Mouse (Mus musculus): ENCODE measurements around the gene Olfr350. TPM values are rescaled to one million over a fixed set of nuclear protein-coding genes. Genes with fewer than 3 reads are reported as not detected.

Olfr350 gene
- not detected in 2 replicates for polyA plus RNA-seq (2015; fragmentation: Nextera tagmentation; extraction: Ambion mirVana)

GRCm38 (mm10) chr2:36846010-36846409 is at the start of gene Olfr350:
Gene Olfr350 (plus strand): TSS chr2:36846310.
- no peak within 1 kb of the TSS for H3K4me2 ChIP-seq (ENCODE audit: low read depth, low read length)
- TF ChIP-seq EP300 (IDR thresholded peaks at IDR 0.05; ENCODE audit: low read depth) (no peak), CTCF (IDR thresholded peaks at IDR 0.05; ENCODE audit: low read depth) (no peak)
- no peak within 1 kb of the TSS for H3K4me3 ChIP-seq (ENCODE audit: low read depth, low read length)
- no peak for ATAC-seq
- no peak within 1 kb of the TSS for H3K27ac ChIP-seq (ENCODE audit: low read depth)
- DNase-seq, result no peak
- no peak within 1 kb of the TSS for H3K9ac ChIP-seq (replicated peaks)
- no peaks in the 10 kb centered on the region for H3K36me3 ChIP-seq (replicated peaks; ENCODE audit: insufficient read depth, low read length)
- H3K9me3 ChIP-seq (ENCODE audit: low read length), result no peaks in the 10 kb centered on the region
- H3K4me1 ChIP-seq (ENCODE audit: insufficient read depth), result no peaks in the 10 kb centered on the region
- H3K27me3 ChIP-seq (ENCODE audit: insufficient read depth, low read length), result no peaks in the 10 kb centered on the region
- WGBS (ENCODE audit: insufficient replicate concordance), result 71% methylated on average over 1 of the region's 1 CpGs

- WGBS (ENCODE audit: insufficient replicate concordance), result 60% methylated on average over 1 of the region's 1 CpGs
- no peaks in the 10 kb centered on the region for H3K36me3 ChIP-seq (replicated peaks; ENCODE audit: insufficient read depth, low read length)
These were observed 29.2 kb upstream of the Olfr350 start, which contains the start of gene Olfr3 for GRCm38 (mm10) chr2:36816932-36817331. Gene Olfr3 (minus strand): TSS chr2:36817032.

GRCm38 (mm10) chr2:36862560-36862959 is 16.4 kb downstream of the Olfr350 start, which contains the start of gene Olfr351:
Gene Olfr351 (minus strand): TSS chr2:36862660.
- Histone ChIP-seq H3K9me3 (ENCODE audit: low read length) (no peaks in the 10 kb centered on the region), H3K4me2 (ENCODE audit: low read depth, low read length) (no peak within 1 kb of the TSS), H3K4me3 (ENCODE audit: low read depth, low read length) (no peak within 1 kb of the TSS), H3K9ac (replicated peaks) (no peak within 1 kb of the TSS), H3K36me3 (replicated peaks; ENCODE audit: insufficient read depth, low read length) (no peaks in the 10 kb centered on the region), H3K27ac (ENCODE audit: low read depth) (no peak within 1 kb of the TSS), H3K4me1 (ENCODE audit: insufficient read depth) (no peaks in the 10 kb centered on the region), H3K27me3 (ENCODE audit: insufficient read depth, low read length) (no peaks in the 10 kb centered on the region)
- ATAC-seq (no peak), DNase-seq (no peak)
- WGBS (ENCODE audit: insufficient replicate concordance), result 61% methylated on average over 1 of the region's 1 CpGs
- TF ChIP-seq CTCF (IDR thresholded peaks at IDR 0.05; ENCODE audit: low read depth) (no peak), EP300 (IDR thresholded peaks at IDR 0.05; ENCODE audit: low read depth) (no peak)

More at GRCm38 (mm10) chr2:36816932-36817331, 29.2 kb upstream of the Olfr350 start, which contains the start of gene Olfr3:
- H3K4me2 ChIP-seq (ENCODE audit: low read depth, low read length), result no peak within 1 kb of the TSS
- H3K4me3 ChIP-seq (ENCODE audit: low read depth, low read length), result no peak within 1 kb of the TSS
- DNase-seq, result no peak
- peaks cover 3% of the 10 kb centered on the region; the same call in 1 of the 2 replicates for H3K9me3 ChIP-seq (ENCODE audit: low read length)
- no peak for TF ChIP-seq CTCF (IDR thresholded peaks at IDR 0.05; ENCODE audit: low read depth)
- TF ChIP-seq EP300 (IDR thresholded peaks at IDR 0.05; ENCODE audit: low read depth), result no peak
- H3K27ac ChIP-seq (ENCODE audit: low read depth), result no peak within 1 kb of the TSS
- ATAC-seq, result no peak
- no peaks in the 10 kb centered on the region for H3K27me3 ChIP-seq (ENCODE audit: insufficient read depth, low read length)
- no peak within 1 kb of the TSS for H3K9ac ChIP-seq (replicated peaks)
- no peaks in the 10 kb centered on the region for H3K4me1 ChIP-seq (ENCODE audit: insufficient read depth)

GRCm38 (mm10) chr2:36868160-36868559 is 22.1 kb downstream of the Olfr350 start, which contains the start of gene Olfr352:
Gene Olfr352 (plus strand): TSS chr2:36868460.
- DNase-seq (no peak), ATAC-seq (no peak)
- Histone ChIP-seq H3K4me3 (ENCODE audit: low read depth, low read length) (no peak within 1 kb of the TSS), H3K27me3 (ENCODE audit: insufficient read depth, low read length) (no peaks in the 10 kb centered on the region), H3K4me2 (ENCODE audit: low read depth, low read length) (no peak within 1 kb of the TSS), H3K4me1 (ENCODE audit: insufficient read depth) (no peaks in the 10 kb centered on the region), H3K9ac (replicated peaks) (no peak within 1 kb of the TSS), H3K36me3 (replicated peaks; ENCODE audit: insufficient read depth, low read length) (no peaks in the 10 kb centered on the region), H3K9me3 (ENCODE audit: low read length) (no peaks in the 10 kb centered on the region; the same call in 1 of the 2 replicates), H3K27ac (ENCODE audit: low read depth) (no peak within 1 kb of the TSS)
- no peak for TF ChIP-seq EP300 (IDR thresholded peaks at IDR 0.05; ENCODE audit: low read depth)
- TF ChIP-seq CTCF (IDR thresholded peaks at IDR 0.05; ENCODE audit: low read depth), result no peak
- WGBS (ENCODE audit: insufficient replicate concordance), result 70% methylated on average over 1 of the region's 1 CpGs

GRCm38 (mm10) chr2:36892836-36893235 is 46.7 kb downstream of the Olfr350 start, which contains the start of gene Olfr353:
Gene Olfr353 (minus strand): TSS chr2:36892936.
- H3K9ac ChIP-seq (replicated peaks), result no peak within 1 kb of the TSS
- H3K4me2 ChIP-seq (ENCODE audit: low read depth, low read length), result no peak within 1 kb of the TSS
- DNase-seq, result no peak
- H3K9me3 ChIP-seq (ENCODE audit: low read length), result no peaks in the 10 kb centered on the region
- H3K4me3 ChIP-seq (ENCODE audit: low read depth, low read length), result no peak within 1 kb of the TSS
- no peaks in the 10 kb centered on the region for H3K36me3 ChIP-seq (replicated peaks; ENCODE audit: insufficient read depth, low read length)
- no peaks in the 10 kb centered on the region for H3K27me3 ChIP-seq (ENCODE audit: insufficient read depth, low read length)
- TF ChIP-seq EP300 (IDR thresholded peaks at IDR 0.05; ENCODE audit: low read depth), result no peak
- no peak for TF ChIP-seq CTCF (IDR thresholded peaks at IDR 0.05; ENCODE audit: low read depth)
- no peak within 1 kb of the TSS for H3K27ac ChIP-seq (ENCODE audit: low read depth)
- no peaks in the 10 kb centered on the region for H3K4me1 ChIP-seq (ENCODE audit: insufficient read depth)
- no peak for ATAC-seq

GRCm38 (mm10) chr2:36897114-36897513 is 51.0 kb downstream of the Olfr350 start:
- no peaks in the 10 kb centered on the region for H3K36me3 ChIP-seq (replicated peaks; ENCODE audit: insufficient read depth, low read length)
- H3K9me3 ChIP-seq (ENCODE audit: low read length), result no peaks in the 10 kb centered on the region
- H3K27ac ChIP-seq (ENCODE audit: low read depth), result no peak overlapping the region
- ATAC-seq (no peak), DNase-seq (no peak)
- no peak overlapping the region for H3K4me2 ChIP-seq (ENCODE audit: low read depth, low read length)
- H3K9ac ChIP-seq (replicated peaks), result no peak overlapping the region
- no peaks in the 10 kb centered on the region for H3K4me1 ChIP-seq (ENCODE audit: insufficient read depth)
- no peak for TF ChIP-seq EP300 (IDR thresholded peaks at IDR 0.05; ENCODE audit: low read depth)
- no peak for TF ChIP-seq CTCF (IDR thresholded peaks at IDR 0.05; ENCODE audit: low read depth)
- no peaks in the 10 kb centered on the region for H3K27me3 ChIP-seq (ENCODE audit: insufficient read depth, low read length)
- no peak overlapping the region for H3K4me3 ChIP-seq (ENCODE audit: low read depth, low read length)

Other genes with a start within 250 kb of the Olfr350 start
- not detected in 2 replicates for gene Olfr345, start 206.3 kb upstream of the Olfr350 start, polyA plus RNA-seq (2015; fragmentation: Nextera tagmentation; extraction: Ambion mirVana)
- not detected in 2 replicates for gene Olfr346, start 160.5 kb upstream of the Olfr350 start, polyA plus RNA-seq (2015; fragmentation: Nextera tagmentation; extraction: Ambion mirVana)
- gene Olfr347, start 114.4 kb upstream of the Olfr350 start, polyA plus RNA-seq (2015; fragmentation: Nextera tagmentation; extraction: Ambion mirVana), result not detected in 2 replicates
- not detected in 2 replicates for gene Olfr348, start 62.0 kb upstream of the Olfr350 start, polyA plus RNA-seq (2015; fragmentation: Nextera tagmentation; extraction: Ambion mirVana)
- not detected in 2 replicates for gene Olfr50, start 55.8 kb upstream of the Olfr350 start, polyA plus RNA-seq (2015; fragmentation: Nextera tagmentation; extraction: Ambion mirVana)
- gene Olfr3, start 29.3 kb upstream of the Olfr350 start, polyA plus RNA-seq (2015; fragmentation: Nextera tagmentation; extraction: Ambion mirVana), result not detected in 2 replicates
- not detected in 2 replicates for gene Olfr351, start 16.4 kb downstream of the Olfr350 start, polyA plus RNA-seq (2015; fragmentation: Nextera tagmentation; extraction: Ambion mirVana)
- gene Olfr352, start 22.1 kb downstream of the Olfr350 start, polyA plus RNA-seq (2015; fragmentation: Nextera tagmentation; extraction: Ambion mirVana), result not detected in 2 replicates
- gene Olfr353, start 46.6 kb downstream of the Olfr350 start, polyA plus RNA-seq (2015; fragmentation: Nextera tagmentation; extraction: Ambion mirVana), result not detected in 2 replicates
- gene Olfr354, start 59.4 kb downstream of the Olfr350 start, polyA plus RNA-seq (2015; fragmentation: Nextera tagmentation; extraction: Ambion mirVana), result not detected in 2 replicates
- not detected in 2 replicates for gene Olfr355, start 82.6 kb downstream of the Olfr350 start, polyA plus RNA-seq (2015; fragmentation: Nextera tagmentation; extraction: Ambion mirVana)
- not detected in 2 replicates for gene Olfr356, start 90.8 kb downstream of the Olfr350 start, polyA plus RNA-seq (2015; fragmentation: Nextera tagmentation; extraction: Ambion mirVana)
- not detected in 2 replicates for gene Olfr357, start 147.5 kb downstream of the Olfr350 start, polyA plus RNA-seq (2015; fragmentation: Nextera tagmentation; extraction: Ambion mirVana)
- gene Olfr358, start 163.0 kb downstream of the Olfr350 start, polyA plus RNA-seq (2015; fragmentation: Nextera tagmentation; extraction: Ambion mirVana), result not detected in 2 replicates
- gene Olfr360, start 219.4 kb downstream of the Olfr350 start, polyA plus RNA-seq (2015; fragmentation: Nextera tagmentation; extraction: Ambion mirVana), result not detected in 2 replicates
- not detected in 2 replicates for gene Olfr361, start 243.0 kb downstream of the Olfr350 start, polyA plus RNA-seq (2015; fragmentation: Nextera tagmentation; extraction: Ambion mirVana)